12 mouse cellular contexts compared by ENCODE assay signal in the genomic region with DNA sequence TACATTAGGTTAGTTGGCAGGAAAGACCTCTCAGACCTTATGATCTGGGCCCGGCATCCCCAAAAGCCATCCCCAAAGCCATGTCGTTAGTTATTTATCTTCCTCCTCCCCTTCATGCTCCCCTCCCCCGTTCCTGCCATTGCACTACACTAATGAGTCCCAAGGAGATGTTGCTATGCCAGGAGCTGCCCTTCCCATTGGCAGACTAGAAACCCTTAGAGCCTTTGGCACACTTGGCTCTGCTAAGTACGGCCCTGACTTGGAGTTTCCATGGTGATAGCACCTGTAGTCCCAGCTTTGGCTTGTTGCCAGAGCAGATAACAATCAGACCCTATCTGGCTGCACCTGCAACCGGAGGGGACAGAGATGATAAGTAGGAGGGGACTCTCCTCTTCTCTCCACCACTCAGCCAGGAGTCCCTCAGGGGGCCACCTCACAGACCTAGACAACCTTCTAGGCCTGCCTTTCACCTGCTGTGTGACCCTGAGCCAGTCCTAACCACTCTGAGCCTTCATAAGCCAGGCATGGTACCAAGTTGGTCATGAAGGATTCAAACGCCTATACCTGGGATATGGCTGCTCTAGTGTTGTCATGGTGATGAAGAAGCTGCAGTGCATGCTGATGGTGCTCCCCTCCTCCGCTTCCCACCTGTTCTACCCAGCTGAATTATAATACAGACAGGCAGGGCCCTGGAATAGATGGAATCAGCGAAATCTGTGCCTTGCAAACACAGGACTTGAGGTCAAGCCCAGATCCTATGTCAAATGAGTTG.
A peak's percentile ranks its signal among the peaks of the same experiment; 100 is the strongest.
DNase-seq lines count a peak whose midpoint lies in the region; ATAC-seq lines count a peak whose summit lies in the region.
"Had no signal": no experiment of that assay in that cellular context is flagged by ENCODE, and none has a peak within 500 bp of the region (broad histone marks: within the 10 kb centered on the region; RNA-seq: fewer than 3 reads in every experiment).

No protein-coding gene starts in this region.

- 64% methylated on average over 8 of the region's 8 CpGs for whole genome bisulfite sequencing in intestine, embryonic 15.5 days
- WGBS in intestine, embryonic 16.5 days: 62% methylated on average over 8 of the region's 8 CpGs
- WGBS in midbrain, embryonic 12.5 days: 75% methylated on average over 8 of the region's 8 CpGs

- DNase-seq in right cerebral cortex, adult 18-20 months: peak; percentile 9
- no peak for DNase-seq in right cerebral cortex, postnatal 14 days
- peak; percentile 35 for DNase-seq in telencephalon, adult 2 months (ENCODE audit: low read depth, low spot score)
- no peak for DNase-seq in cerebellum, adult 8-10 months
- DNase-seq: adrenal gland, adult 8-10 months; kidney, adult 9 months; liver, postnatal 0 days; thymus, postnatal 4 days had no signal

- ATAC-seq in intestine, embryonic 15.5 days: peak; percentile 39; the same call in 1 of the 2 replicates
- no peak for ATAC-seq in intestine, embryonic 16.5 days
- ATAC-seq in midbrain, embryonic 12.5 days (ENCODE audit: low FRiP score, low read depth): peak; percentile 71; the same call in 1 of the 2 replicates
- ATAC-seq: liver, postnatal 0 days had no signal

- no peak overlapping the region for H3K9ac ChIP-seq in intestine, embryonic 15.5 days
- no peak overlapping the region for H3K9ac ChIP-seq in intestine, embryonic 16.5 days (ENCODE audit: low read depth, low read length)
- no peak overlapping the region for H3K9ac ChIP-seq in midbrain, embryonic 12.5 days (replicated peaks)
- H3K9ac ChIP-seq: limb, embryonic 12.5 days; liver, postnatal 0 days had no signal

- no peak overlapping the region for H3K4me2 ChIP-seq in intestine, embryonic 15.5 days (replicated peaks)
- H3K4me2 ChIP-seq in intestine, embryonic 16.5 days (ENCODE audit: low read depth, low read length): no peak overlapping the region
- H3K4me2 ChIP-seq in midbrain, embryonic 12.5 days (replicated peaks): no peak overlapping the region
- H3K4me2 ChIP-seq: limb, embryonic 12.5 days had no signal

- H3K4me3 ChIP-seq in intestine, embryonic 15.5 days (replicated peaks): no peak overlapping the region
- no peak overlapping the region for H3K4me3 ChIP-seq in intestine, embryonic 16.5 days (ENCODE audit: low read length)
- H3K4me3 ChIP-seq in midbrain, embryonic 12.5 days: no peak overlapping the region
- H3K4me3 ChIP-seq: limb, embryonic 12.5 days had no signal

- H3K4me1 ChIP-seq in intestine, embryonic 15.5 days (replicated peaks): no peaks in the 10 kb centered on the region
- no peaks in the 10 kb centered on the region for H3K4me1 ChIP-seq in intestine, embryonic 16.5 days (ENCODE audit: control insufficient read depth, insufficient read depth, low read length)
- H3K4me1 ChIP-seq in midbrain, embryonic 12.5 days: peaks cover 18% of the 10 kb centered on the region
- H3K4me1 ChIP-seq: limb, embryonic 12.5 days had no signal

- H3K36me3 ChIP-seq in intestine, embryonic 15.5 days: no peaks in the 10 kb centered on the region
- no peaks in the 10 kb centered on the region for H3K36me3 ChIP-seq in intestine, embryonic 16.5 days (ENCODE audit: control insufficient read depth, insufficient read depth, low read length)
- no peaks in the 10 kb centered on the region for H3K36me3 ChIP-seq in midbrain, embryonic 12.5 days
- H3K36me3 ChIP-seq: limb, embryonic 12.5 days had no signal

- H3K27me3 ChIP-seq in intestine, embryonic 15.5 days (replicated peaks): no peaks in the 10 kb centered on the region
- no peaks in the 10 kb centered on the region for H3K27me3 ChIP-seq in intestine, embryonic 16.5 days (replicated peaks; ENCODE audit: control insufficient read depth, insufficient read depth, low read length)
- H3K27me3 ChIP-seq in midbrain, embryonic 12.5 days: no peaks in the 10 kb centered on the region
- H3K27me3 ChIP-seq: limb, embryonic 12.5 days had no signal

- no peaks in the 10 kb centered on the region for H3K9me3 ChIP-seq in intestine, embryonic 15.5 days
- no peaks in the 10 kb centered on the region for H3K9me3 ChIP-seq in intestine, embryonic 16.5 days (ENCODE audit: control insufficient read depth, low read length)
- no peaks in the 10 kb centered on the region; the same call in 1 of the 2 replicates for H3K9me3 ChIP-seq in midbrain, embryonic 12.5 days
- H3K9me3 ChIP-seq: limb, embryonic 12.5 days had no signal

- H3K27ac ChIP-seq in intestine, embryonic 15.5 days: no peak overlapping the region
- H3K27ac ChIP-seq in intestine, embryonic 16.5 days (ENCODE audit: low read length): no peak overlapping the region
- no peak overlapping the region for H3K27ac ChIP-seq in midbrain, embryonic 12.5 days (replicated peaks)
- H3K27ac ChIP-seq: limb, embryonic 12.5 days had no signal

Comparison
In these comparisons a context has a peak if more than half of its experiments do, and no peak if none do; other contexts are left out.
1. DNase-seq: peak in right cerebral cortex, adult 18-20 months (single experiment) and telencephalon, adult 2 months (single experiment); none in right cerebral cortex, postnatal 14 days (single experiment) and cerebellum, adult 8-10 months (single experiment).